Mouse (Mus musculus) liver, embryonic 15.5 days (tissue): ENCODE data around the gene Akap13. TPM values are rescaled to one million over a fixed set of nuclear protein-coding genes. Genes with fewer than 3 reads are reported as not detected.
A peak's percentile ranks its signal among the peaks of the same experiment; 100 is the strongest.

ENCODE experiments used
- ATAC-seq: fragments of 200-750 bp; cut with Nextera tagmentation; 2 replicates; pipeline ENCODE4 v1.8.0; 2017; ENCODE audit warnings: moderate number of reproducible peaks, mild to moderate bottlenecking, moderate library complexity; ENCODE audit not compliant: insufficient read depth
- H3K27ac ChIP-seq: fragments of 300-500 bp; sonication (generic); replicated peaks from 2 replicates; pipeline ENCODE4 v1.5.1; 2015; ENCODE audit warnings: mild to moderate bottlenecking, inconsistent platforms
- H3K27me3 ChIP-seq: fragments of 300-500 bp; sonication (generic); 2 replicates; pipeline ENCODE4 v1.6.1; 2015; ENCODE audit warnings: mild to moderate bottlenecking, inconsistent platforms
- H3K36me3 ChIP-seq: fragments of 300-500 bp; sonication (generic); replicated peaks from 2 replicates; pipeline ENCODE4 v1.6.1; 2015; ENCODE audit warnings: moderate library complexity, mild to moderate bottlenecking, inconsistent platforms
- H3K4me1 ChIP-seq: fragments of 300-500 bp; sonication (generic); replicated peaks from 2 replicates; pipeline ENCODE4 v1.6.1; 2015; ENCODE audit warnings: inconsistent platforms
- H3K4me2 ChIP-seq: fragments of 300-500 bp; sonication (generic); 2 replicates; pipeline ENCODE4 v1.6.1; 2015; ENCODE audit warnings: moderate library complexity, mild to moderate bottlenecking, inconsistent platforms
- H3K4me3 ChIP-seq: fragments of 300-500 bp; sonication (generic); replicated peaks from 2 replicates; pipeline ENCODE4 v1.5.1; 2015; ENCODE audit warnings: mild to moderate bottlenecking, inconsistent platforms
- H3K9ac ChIP-seq: fragments of 300-500 bp; sonication (generic); 2 replicates; pipeline ENCODE4 v1.6.1; 2015; ENCODE audit warnings: moderate library complexity, mild to moderate bottlenecking, inconsistent platforms
- H3K9me3 ChIP-seq: fragments of 300-500 bp; sonication (generic); replicated peaks from 2 replicates; pipeline ENCODE4 v1.6.1; 2016; ENCODE audit warnings: inconsistent platforms
- WGBS: fragments of 180-500 bp; shearing (Covaris S2); methylation state at CpG from one replicate; pipeline ENCODE4 v1.1.7; 2015; ENCODE audit warnings: mixed read lengths; ENCODE audit not compliant: insufficient replicate concordance; 5-methylcytosine and 5-hydroxymethylcytosine counted together
- polyA plus RNA-seq: library from polyadenylated mRNA; unstranded; fragments of >200 nt; fragmentation: Nextera tagmentation; extraction: Ambion mirVana; gene quantifications from 2 replicates; pipeline ENCODE4 v1.2.1, GENCODE M21; 2015

Gene Akap13
- polyA plus RNA-seq, 1 experiment from 2014 or later = 39.6 TPM

GRCm38 (mm10) chr7:75486031-75486430 lies 30.7 kb downstream of the Akap13 start:
- H3K36me3 ChIP-seq = no peaks in the 10 kb centered on the region
- ATAC-seq = no peak
- no peaks in the 10 kb centered on the region for H3K27me3 ChIP-seq
- H3K27ac ChIP-seq = no peak overlapping the region
- 33% methylated on average over 2 of the region's 2 CpGs for WGBS
- H3K9me3 ChIP-seq = no peaks in the 10 kb centered on the region
- no peaks in the 10 kb centered on the region for H3K4me1 ChIP-seq
- no peak overlapping the region for H3K4me3 ChIP-seq
- H3K4me2 ChIP-seq = no peak overlapping the region
- H3K9ac ChIP-seq = no peak overlapping the region

GRCm38 (mm10) chr7:75495941-75496441 lies 40.7 kb downstream of the Akap13 start:
- H3K27me3 ChIP-seq = no peaks in the 10 kb centered on the region
- no peak for ATAC-seq

GRCm38 (mm10) chr7:75498627-75499026 lies 43.3 kb downstream of the Akap13 start:
- ATAC-seq = peak; percentile 25; the same call in 1 of the 2 replicates
- no peak overlapping the region for H3K4me2 ChIP-seq
- H3K36me3 ChIP-seq = no peaks in the 10 kb centered on the region
- no peaks in the 10 kb centered on the region for H3K27me3 ChIP-seq
- H3K4me1 ChIP-seq = peaks cover 13% of the 10 kb centered on the region
- 56% methylated on average over 5 of the region's 5 CpGs for WGBS
- H3K4me3 ChIP-seq = no peak overlapping the region
- no peaks in the 10 kb centered on the region for H3K9me3 ChIP-seq
- no peak overlapping the region for H3K9ac ChIP-seq
- H3K27ac ChIP-seq = no peak overlapping the region

More at GRCm38 (mm10) chr7:75495941-75496441, 40.7 kb downstream of the Akap13 start:
- Histone ChIP-seq H3K9me3 (no peaks in the 10 kb centered on the region), H3K4me3 (no peak overlapping the region), H3K4me2 (no peak overlapping the region), H3K4me1 (peaks cover 13% of the 10 kb centered on the region), H3K36me3 (no peaks in the 10 kb centered on the region), H3K9ac (no peak overlapping the region), H3K27ac (no peak overlapping the region)
- WGBS = 67% methylated on average over 3 of the region's 3 CpGs

- no peak overlapping the region for H3K27ac ChIP-seq
- H3K9me3 ChIP-seq = no peaks in the 10 kb centered on the region
- H3K27me3 ChIP-seq = no peaks in the 10 kb centered on the region
- peaks cover 13% of the 10 kb centered on the region for H3K4me1 ChIP-seq
- WGBS = 68% methylated on average over 7 of the region's 7 CpGs
- no peak overlapping the region for H3K9ac ChIP-seq
- no peak for ATAC-seq
- no peak overlapping the region for H3K4me3 ChIP-seq
- no peak overlapping the region for H3K4me2 ChIP-seq
- no peaks in the 10 kb centered on the region for H3K36me3 ChIP-seq
Observed at GRCm38 (mm10) chr7:75499271-75499670, 43.9 kb downstream of the Akap13 start.

- no peaks in the 10 kb centered on the region for H3K36me3 ChIP-seq
- WGBS = 60% methylated on average over 4 of the region's 4 CpGs
- no peak overlapping the region for H3K4me3 ChIP-seq
- H3K9ac ChIP-seq = no peak overlapping the region
- ATAC-seq = no peak
- no peaks in the 10 kb centered on the region for H3K27me3 ChIP-seq
- no peaks in the 10 kb centered on the region for H3K9me3 ChIP-seq
- peaks cover 13% of the 10 kb centered on the region for H3K4me1 ChIP-seq
- H3K4me2 ChIP-seq = no peak overlapping the region
- H3K27ac ChIP-seq = no peak overlapping the region
Observed at GRCm38 (mm10) chr7:75500164-75500563, 44.8 kb downstream of the Akap13 start.

GRCm38 (mm10) chr7:75500793-75501192 lies 45.5 kb downstream of the Akap13 start:
- H3K9ac ChIP-seq = no peak overlapping the region
- 58% methylated on average over 4 of the region's 4 CpGs for WGBS
- H3K36me3 ChIP-seq = no peaks in the 10 kb centered on the region
- H3K27me3 ChIP-seq = no peaks in the 10 kb centered on the region
- H3K27ac ChIP-seq = no peak overlapping the region
- ATAC-seq = no peak
- peaks cover 13% of the 10 kb centered on the region for H3K4me1 ChIP-seq
- no peak overlapping the region for H3K4me2 ChIP-seq
- no peak overlapping the region for H3K4me3 ChIP-seq
- H3K9me3 ChIP-seq = no peaks in the 10 kb centered on the region

GRCm38 (mm10) chr7:75504524-75504923 lies 49.2 kb downstream of the Akap13 start:
- Histone ChIP-seq H3K4me3 (no peak overlapping the region), H3K27me3 (no peaks in the 10 kb centered on the region), H3K9ac (no peak overlapping the region), H3K9me3 (no peaks in the 10 kb centered on the region), H3K36me3 (no peaks in the 10 kb centered on the region), H3K4me1 (peaks cover 10% of the 10 kb centered on the region; the same call in 1 of the 2 replicates), H3K4me2 (no peak overlapping the region), H3K27ac (no peak overlapping the region)
- no peak for ATAC-seq
- WGBS = 23% methylated on average over 2 of the region's 2 CpGs

- H3K27me3 ChIP-seq = no peaks in the 10 kb centered on the region
- no peaks in the 10 kb centered on the region for H3K4me1 ChIP-seq
- no peaks in the 10 kb centered on the region for H3K36me3 ChIP-seq
- no peak for ATAC-seq
- no peak overlapping the region for H3K4me3 ChIP-seq
- WGBS = 68% methylated on average over 4 of the region's 4 CpGs
- H3K9me3 ChIP-seq = no peaks in the 10 kb centered on the region
- no peak overlapping the region for H3K4me2 ChIP-seq
- no peak overlapping the region for H3K9ac ChIP-seq
- H3K27ac ChIP-seq = no peak overlapping the region
Observed at GRCm38 (mm10) chr7:75506628-75507027, 51.3 kb downstream of the Akap13 start.

GRCm38 (mm10) chr7:75509085-75509873 lies 53.9 kb downstream of the Akap13 start:
- ATAC-seq = no peak
- H3K9me3 ChIP-seq = no peaks in the 10 kb centered on the region
- WGBS = 54% methylated on average over 5 of the region's 5 CpGs
- H3K4me2 ChIP-seq = no peak overlapping the region
- no peaks in the 10 kb centered on the region for H3K36me3 ChIP-seq
- no peak overlapping the region for H3K27ac ChIP-seq
- no peak overlapping the region for H3K9ac ChIP-seq
- no peaks in the 10 kb centered on the region for H3K27me3 ChIP-seq
- H3K4me3 ChIP-seq = no peak overlapping the region
- H3K4me1 ChIP-seq = no peaks in the 10 kb centered on the region

- H3K27me3 ChIP-seq = no peaks in the 10 kb centered on the region
- H3K4me1 ChIP-seq = 0 out of 2 replicates have a peak, but pooled peaks cover 3% of the 10 kb centered on the region
- H3K36me3 ChIP-seq = no peaks in the 10 kb centered on the region
- H3K9ac ChIP-seq = no peak overlapping the region
- no peak overlapping the region for H3K4me2 ChIP-seq
- WGBS = 67% methylated on average over 6 of the region's 6 CpGs
- no peak overlapping the region for H3K4me3 ChIP-seq
- no peaks in the 10 kb centered on the region for H3K9me3 ChIP-seq
- H3K27ac ChIP-seq = no peak overlapping the region
- no peak for ATAC-seq
Observed at GRCm38 (mm10) chr7:75515472-75515871, 60.1 kb downstream of the Akap13 start.

- no peak overlapping the region for H3K4me2 ChIP-seq
- H3K27ac ChIP-seq = no peak overlapping the region
- no peak for ATAC-seq
- H3K36me3 ChIP-seq = no peaks in the 10 kb centered on the region
- no peak overlapping the region for H3K4me3 ChIP-seq
- H3K9me3 ChIP-seq = no peaks in the 10 kb centered on the region
- 0 out of 2 replicates have a peak, but pooled peaks cover 3% of the 10 kb centered on the region for H3K4me1 ChIP-seq
- H3K9ac ChIP-seq = no peak overlapping the region
- no peaks in the 10 kb centered on the region for H3K27me3 ChIP-seq
- WGBS = 69% methylated on average over 14 of the region's 14 CpGs
Observed at GRCm38 (mm10) chr7:75516716-75517619, 61.6 kb downstream of the Akap13 start.
